Mouse (Mus musculus) G1E-ER4 (cell line): ENCODE results near the gene Dapp1. TPM values are rescaled to one million over a fixed set of nuclear protein-coding genes. Genes with fewer than 3 reads are reported as not detected.

Experiments
- GATA1 ChIP-seq: IDR thresholded peaks from one replicate; pipeline ENCODE4 v1.8.0; 2012; ENCODE audit warnings: low read length, inconsistent platforms
- polyA plus RNA-seq: library from polyadenylated mRNA; stranded (reverse); fragments of >175 nt; gene quantifications from 2 replicates; pipeline ENCODE4 v1.2.3, GENCODE M21; 2012

Dapp1 gene
- polyA plus RNA-seq, 1 experiment = 7.7 TPM

DNA sequence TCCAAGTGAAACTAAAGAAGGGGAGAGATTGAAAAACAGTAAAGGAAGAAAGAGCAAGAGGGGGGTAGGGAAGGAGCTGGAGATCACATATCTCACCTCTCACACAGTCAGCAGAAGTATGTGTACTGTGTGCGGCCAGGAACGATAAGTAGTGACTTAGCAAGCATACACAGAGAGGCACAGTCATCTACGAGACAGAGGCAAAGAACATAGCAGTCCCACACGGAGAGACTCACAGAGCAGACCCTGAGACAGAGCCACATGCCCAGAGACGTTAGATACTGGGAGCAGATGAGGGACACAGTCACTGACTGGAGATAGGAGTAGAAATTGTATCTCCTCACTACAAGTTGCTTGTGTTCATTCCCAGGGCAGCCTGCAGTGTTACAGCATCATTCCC is 9.1 kb downstream of the Dapp1 start:
- peak; percentile 28 for TF ChIP-seq GATA1

DNA sequence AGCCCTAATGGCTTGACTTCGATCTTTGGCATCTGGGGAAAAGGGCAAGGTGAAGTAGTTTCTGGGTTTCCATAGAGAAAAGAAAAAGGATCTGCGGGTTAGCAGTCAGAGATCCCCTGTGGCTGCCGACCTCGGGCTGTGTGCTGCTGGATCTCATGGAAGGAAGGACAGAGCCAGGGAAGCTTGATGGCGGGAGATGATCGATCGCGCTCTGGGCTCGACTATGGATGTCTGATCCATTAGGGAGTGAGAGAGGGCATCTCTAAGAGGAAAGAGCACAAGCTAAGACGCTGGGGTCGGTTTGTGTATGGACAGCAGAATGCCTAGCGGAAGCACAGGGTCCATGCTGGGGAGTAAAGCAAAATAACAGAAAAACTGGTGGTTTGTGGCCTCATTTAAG is 11.4 kb downstream of the Dapp1 start:
- no peak for TF ChIP-seq GATA1

DNA sequence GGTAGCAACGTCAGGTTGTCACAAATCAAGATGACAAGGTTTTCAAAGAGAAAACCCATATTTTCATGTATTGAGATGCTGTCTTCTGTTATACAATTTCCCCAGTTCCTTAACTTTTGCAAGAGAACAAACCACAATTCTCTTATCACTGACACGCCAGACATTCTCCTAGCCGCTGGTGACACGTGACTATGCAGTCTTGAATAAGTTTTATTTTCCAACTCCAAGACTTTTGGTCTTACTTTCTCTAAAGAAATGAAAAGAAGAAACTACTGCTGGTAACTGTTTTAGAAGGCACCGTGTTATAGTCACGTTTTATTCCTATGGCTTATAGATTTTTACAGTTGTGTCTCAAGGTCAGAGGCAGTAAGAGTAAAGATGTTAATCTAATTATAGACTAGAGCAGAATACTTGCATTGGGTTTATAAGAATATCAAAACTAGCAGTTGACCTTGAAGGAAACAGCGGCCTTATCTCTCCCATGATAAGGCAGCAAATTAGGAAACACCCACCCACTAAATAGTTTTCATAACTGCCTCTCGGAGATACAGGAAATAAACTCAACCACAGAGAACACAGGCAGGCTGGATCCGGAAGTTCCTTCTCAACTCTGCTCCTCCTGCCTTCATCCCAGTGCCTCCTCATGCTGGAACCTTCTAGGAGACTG is 12.4 kb downstream of the Dapp1 start:
- peak; percentile 97 for TF ChIP-seq GATA1

DNA sequence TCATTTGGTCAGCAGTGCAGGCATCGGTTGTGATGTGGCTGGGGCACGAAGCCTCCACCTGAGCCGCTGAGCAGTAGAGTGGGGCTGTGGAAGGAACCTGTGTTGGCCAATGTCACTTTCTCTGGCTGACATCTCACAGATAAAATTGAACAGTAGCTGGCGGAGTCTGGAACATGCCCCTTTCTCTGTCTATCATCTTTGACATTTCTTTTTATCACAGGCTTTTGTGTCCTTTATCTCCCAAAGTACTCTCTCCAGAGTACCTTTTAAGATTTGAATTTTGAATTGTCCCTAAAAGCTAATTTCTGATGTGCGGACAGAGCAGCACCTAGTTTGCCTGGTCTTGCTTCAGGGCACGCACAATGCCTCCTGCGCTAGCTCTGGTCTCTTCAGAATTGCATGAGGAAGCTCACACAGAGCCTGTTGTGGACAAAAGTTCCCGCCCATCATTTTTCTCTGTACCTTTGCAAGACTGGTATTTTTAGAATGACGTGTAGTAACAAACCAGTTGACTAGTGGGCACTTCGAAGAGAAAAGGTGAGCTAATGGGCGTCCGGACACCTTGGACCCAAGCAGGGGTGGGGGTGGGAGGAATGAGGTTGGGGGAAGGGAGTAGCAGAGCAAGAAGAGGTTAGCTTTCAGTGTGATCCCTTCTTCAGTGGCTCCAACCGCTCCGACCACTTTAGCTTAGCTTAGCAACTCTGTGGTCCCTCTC is 13.1 kb downstream of the Dapp1 start:
- no peak for TF ChIP-seq GATA1

DNA sequence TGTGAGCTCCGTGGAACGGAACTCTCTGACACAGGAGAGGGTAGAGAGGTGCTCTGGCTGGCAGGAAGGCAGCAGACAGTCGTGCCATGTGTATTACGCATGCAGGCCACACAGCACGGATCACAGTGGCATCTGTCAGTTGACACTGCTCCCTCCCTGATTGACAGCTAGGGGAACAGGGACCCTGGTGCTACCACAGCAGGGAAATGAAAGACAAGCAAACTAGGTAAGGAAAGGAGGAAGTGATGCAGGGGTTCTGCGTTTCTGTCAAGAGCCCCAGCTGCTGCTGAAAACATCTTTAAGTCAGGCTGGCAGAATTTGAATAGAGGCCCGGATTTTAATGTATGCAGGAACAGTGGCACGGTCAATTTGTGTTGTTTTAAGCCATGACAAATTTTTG is 17.8 kb downstream of the Dapp1 start:
- TF ChIP-seq GATA1 = no peak

DNA sequence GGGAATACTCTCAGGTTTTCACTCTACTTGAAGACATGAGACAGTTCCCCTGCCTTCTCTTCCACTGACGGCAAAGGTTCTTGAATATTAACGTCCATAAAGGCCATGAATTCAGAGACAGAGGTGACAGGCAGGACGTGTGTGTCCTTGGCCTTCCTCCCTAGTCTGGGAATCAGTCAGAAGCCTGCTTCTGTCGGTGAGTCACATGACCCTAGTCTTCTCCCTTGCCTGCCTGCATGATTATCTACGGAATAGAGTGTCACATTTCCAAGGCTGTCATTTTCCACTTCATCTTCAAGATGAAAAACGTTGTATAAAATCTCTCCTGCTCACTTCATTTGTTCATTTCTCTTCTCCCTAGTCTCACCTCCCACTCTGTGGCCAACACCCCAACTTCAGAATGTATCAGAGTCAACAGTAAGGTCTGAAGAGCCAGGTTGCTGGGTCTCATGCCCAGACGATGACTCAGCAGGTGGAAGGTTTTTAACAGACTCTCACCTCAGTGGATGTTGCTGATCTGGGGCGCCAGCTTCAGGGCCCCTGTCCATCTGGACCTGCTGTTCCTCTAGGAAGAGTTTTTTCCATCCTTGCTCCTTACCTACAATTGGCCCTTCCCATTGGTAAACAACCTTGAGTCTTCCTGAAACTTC is 19.5 kb downstream of the Dapp1 start:
- TF ChIP-seq GATA1 = no peak

DNA sequence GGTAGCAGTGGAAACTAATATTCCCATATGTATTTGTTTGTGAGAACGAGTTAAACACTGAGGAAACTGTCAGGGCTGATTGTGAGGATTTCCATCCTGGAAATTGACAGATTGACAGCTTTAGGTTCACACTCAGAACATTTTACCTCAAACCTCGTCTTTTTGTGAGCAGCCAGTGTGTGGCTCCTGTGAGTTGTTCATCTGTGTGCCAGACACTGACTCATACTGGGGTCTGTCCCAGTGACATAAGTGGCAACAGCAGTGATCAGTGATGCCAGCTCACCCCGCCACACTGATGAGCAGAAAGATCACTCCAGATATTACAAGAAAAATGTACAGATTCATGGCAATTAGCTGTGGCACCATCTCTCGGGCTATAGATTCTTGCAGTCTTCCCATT is 21.9 kb downstream of the Dapp1 start:
- TF ChIP-seq GATA1 = no peak

DNA sequence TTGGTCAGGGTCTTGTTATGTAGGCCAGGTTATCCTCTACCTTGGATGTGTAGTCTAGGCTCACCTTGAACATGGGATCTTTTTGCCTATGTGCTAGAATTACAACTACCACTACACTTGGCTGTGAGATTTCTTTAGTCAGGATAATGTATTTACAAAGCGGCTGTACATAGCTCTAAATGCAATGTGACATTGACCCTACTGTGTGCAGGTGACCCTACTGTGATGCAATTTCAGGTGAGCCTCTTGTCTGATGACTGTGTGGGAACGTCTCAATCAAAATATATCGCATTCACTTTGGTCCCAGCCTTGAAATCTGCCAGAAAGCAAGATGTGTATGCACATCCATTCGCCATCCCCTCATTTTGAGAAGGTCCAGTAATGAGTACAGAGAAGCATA is 23.0 kb downstream of the Dapp1 start:
- no peak for TF ChIP-seq GATA1

DNA sequence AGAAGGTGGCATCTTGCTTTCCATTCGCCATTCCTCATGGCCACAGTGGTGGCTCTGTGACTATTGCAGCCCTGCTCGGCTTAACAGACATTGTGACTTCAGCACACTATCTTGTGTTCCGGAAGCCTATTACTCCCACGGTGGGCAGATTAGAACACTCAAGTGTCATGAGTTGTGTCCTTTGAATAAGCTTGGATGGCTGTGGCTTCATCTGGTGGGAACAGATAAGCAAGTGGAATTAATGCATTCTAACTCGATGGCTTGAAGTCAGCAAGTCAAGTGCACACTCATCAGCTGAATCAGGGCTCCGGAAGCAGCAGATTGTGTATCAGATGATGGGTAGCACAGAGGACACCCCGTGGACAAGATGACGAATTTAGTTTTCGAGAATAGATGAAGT is 23.5 kb downstream of the Dapp1 start:
- TF ChIP-seq GATA1 = peak; percentile 99

DNA sequence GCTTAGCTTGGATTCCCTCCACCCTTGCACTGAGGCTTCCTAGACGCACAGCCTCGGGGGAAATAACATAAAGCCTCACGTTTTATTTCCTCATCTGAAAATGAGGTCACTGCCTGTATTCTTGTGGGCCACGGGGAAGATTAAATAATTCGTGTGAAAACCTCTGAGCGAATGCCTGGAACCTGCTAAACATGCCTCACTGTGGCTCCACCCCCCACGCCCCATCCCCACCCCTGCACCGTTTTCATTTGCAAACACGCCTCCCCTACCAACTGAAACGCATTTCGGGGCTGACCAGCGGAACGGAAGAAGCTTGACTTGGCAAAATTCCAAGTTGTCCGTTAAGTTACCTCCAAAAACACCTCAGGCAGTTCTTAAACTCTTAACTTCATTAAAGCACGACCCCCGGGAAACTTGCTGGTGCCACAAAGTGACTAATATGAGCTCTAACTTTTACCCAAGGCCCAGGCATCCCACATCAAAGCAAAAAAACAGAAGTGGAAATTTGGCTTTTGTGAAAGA is 25.7 kb downstream of the Dapp1 start:
- no peak for TF ChIP-seq GATA1

DNA sequence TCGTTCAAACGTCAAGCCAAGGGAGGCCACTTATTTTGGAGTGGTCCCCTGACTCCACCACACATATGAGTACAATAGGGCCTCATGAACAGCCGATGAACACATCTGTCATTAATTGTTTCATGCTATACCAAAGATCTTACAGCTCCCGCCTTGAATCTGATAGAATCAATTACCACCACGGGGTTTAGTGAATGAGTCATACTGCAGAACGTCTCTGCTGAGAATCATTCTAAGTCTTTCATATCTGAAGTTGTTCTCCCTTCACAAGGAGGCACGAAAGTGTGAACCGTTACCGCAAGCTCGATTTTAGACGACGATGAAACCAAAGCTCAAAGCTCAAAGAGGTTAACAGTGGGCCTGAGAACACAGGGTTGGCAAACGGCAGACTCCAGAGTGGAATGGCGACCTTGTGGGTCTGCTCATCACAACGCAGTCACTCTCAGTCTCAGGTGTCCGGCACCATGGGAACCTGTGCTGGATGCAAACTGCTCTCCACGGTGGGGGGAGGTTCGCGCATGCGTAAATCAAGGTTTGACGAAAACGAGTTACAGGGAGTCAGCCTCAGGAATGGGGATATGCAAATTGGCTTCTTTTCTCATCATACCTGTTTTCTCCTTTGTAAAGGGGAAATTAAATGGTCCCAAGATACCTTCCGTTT is 27.0 kb downstream of the Dapp1 start:
- no peak for TF ChIP-seq GATA1

DNA sequence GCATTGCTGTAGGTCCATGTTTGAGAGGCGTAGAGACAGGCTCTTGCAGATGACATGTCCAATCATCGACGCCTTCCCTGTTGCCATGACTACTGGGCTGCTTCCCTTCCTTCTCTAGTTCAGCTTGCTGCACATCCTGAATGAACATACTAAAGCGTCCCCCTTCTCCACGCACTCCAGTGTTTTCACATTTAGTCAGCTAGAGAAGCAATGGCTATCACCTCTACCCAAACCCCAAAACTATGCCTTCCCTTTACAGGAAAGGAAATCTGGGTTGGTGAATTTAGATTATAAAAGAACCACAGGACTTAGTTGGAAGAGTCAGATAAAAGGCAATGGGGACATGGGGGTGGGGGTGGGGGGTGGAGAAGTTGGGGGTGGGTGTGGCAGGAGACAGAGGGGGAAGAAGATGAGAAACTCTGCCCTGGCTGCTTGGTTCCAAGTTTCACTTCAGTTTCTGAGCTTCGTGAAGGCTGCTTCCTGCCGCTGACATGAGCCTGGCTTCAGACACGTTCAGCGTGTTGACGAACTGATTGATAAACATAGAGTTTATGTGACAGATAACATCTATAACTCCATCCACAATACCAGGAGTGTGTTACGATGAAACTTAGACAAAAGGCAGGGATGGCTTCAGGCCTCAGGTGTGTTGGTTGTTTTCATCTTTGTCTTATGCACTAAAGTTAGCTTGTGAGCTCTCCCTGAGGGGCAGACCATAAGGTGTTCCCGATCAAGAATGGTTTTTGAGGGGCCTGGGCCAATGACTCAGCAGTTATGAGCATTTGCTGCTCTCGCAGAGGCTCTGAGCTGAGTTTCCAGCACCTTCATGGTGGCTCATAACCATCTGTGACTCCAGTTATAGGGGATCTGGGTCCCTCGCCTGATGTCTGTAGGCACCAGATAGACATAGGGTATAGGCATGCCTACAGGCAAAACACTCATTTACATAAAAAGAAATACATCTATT is 28.1 kb downstream of the Dapp1 start:
- no peak for TF ChIP-seq GATA1

DNA sequence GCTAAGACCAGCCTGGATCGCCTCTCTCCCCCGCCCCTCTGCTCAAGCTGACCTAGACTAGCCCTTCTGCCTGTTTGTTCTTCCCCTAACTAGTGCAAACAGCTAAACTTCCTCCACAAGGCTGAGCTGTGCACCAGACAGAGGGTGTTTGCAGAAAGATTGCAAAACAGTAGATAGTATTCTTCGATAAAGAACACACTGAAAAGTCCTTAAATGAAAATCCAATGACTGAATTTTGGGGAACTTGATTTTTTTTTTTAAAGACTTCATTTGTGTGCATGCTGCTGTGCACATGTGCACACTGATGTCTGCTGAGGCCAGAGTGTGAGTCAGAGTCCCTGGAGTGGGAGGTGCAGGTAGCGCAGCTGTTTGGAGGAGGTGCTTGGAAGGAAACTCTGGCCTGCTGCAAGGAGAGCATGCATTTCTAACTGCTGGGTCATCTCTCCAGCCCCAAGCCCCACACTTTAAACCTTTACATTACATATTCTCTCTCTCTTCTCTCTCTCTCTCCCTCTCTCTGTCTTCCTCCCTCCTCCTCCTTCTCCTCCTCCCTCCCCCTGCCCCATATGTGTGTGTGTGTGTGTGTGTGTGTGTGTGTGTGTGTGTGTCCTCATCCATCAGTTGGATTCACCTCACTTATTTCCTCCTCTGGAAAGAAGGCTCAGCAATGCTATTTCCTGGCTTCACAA is 29.0 kb downstream of the Dapp1 start:
- no peak for TF ChIP-seq GATA1

DNA sequence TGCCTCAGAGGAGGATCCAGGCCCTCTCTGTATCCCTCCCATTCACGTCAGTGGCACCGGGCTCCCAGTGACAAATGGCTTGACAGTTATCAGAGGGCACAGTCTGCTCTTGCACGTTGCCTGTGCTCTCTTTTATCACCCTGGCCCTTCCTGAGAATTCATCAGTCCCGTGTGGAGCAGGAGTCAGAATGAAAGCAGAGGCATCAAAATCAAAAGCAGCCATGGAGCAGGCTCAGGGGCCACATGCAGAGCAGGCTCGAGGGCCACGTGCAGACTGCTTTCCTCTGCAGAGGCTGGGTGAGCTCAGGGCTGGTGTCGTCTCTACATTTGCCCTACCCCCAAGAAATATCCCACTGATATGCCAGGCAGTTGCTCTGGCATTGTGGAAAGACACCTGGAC is 29.5 kb downstream of the Dapp1 start:
- TF ChIP-seq GATA1 = peak; percentile 37

DNA sequence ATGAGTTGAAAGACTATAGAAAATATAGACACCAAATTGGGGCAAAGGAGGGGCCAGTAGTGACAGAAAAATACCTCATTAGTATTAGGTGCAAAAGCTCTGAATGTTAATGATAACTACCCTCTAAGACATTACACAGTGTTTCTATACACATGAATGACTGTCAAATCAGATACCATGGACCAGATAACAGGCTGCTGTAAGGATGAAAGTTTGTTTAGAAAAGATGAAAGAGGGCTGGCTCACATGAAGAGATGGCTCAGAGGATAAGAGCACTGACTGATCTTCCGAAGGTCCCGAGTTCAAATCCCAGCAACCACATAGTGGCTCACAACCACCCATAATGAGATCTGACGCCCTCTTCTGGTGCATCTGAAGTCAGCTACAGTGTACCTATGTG is 30.0 kb downstream of the Dapp1 start:
- peak; percentile 38 for TF ChIP-seq GATA1
